Mouse (Mus musculus) splenic B cell, adult 2 months (primary cell): ENCODE measurements around the gene Prpf6.

Experiments used
- DNase-seq: peaks from one replicate; pipeline ENCODE4 v3.0.0-alpha.2; 2011; ENCODE audit warnings: low read depth, low spot score
- H3K27me3 ChIP-seq: 2 replicates; pipeline ENCODE4 v1.6.1; 2012; ENCODE audit warnings: mild to moderate bottlenecking, low read length, moderate library complexity, mixed read lengths; ENCODE audit not compliant: control insufficient read depth, poor library complexity, insufficient read depth, severe bottlenecking
- H3K36me3 ChIP-seq: 2 replicates; pipeline ENCODE4 v1.6.1; 2012; ENCODE audit warnings: mild to moderate bottlenecking, low read length, moderate library complexity, mixed read lengths; ENCODE audit not compliant: control insufficient read depth, poor library complexity, insufficient read depth, severe bottlenecking

Gene Prpf6

GRCm38 (mm10) chr2:181648926-181649325 lies 57.3 kb downstream of the Prpf6 start:
- peaks cover 26% of the 10 kb centered on the region for H3K36me3 ChIP-seq
- H3K27me3 ChIP-seq, result no peaks in the 10 kb centered on the region
- no peak for DNase-seq

GRCm38 (mm10) chr2:181653065-181653464 lies 61.4 kb downstream of the Prpf6 start:
- no peak for DNase-seq
- peaks cover 14% of the 10 kb centered on the region for H3K36me3 ChIP-seq

GRCm38 (mm10) chr2:181653523-181653922 lies 61.9 kb downstream of the Prpf6 start:
- H3K27me3 ChIP-seq, result no peaks in the 10 kb centered on the region
- DNase-seq, result no peak

More at GRCm38 (mm10) chr2:181653065-181653464, 61.4 kb downstream of the Prpf6 start:
- no peaks in the 10 kb centered on the region for H3K27me3 ChIP-seq

GRCm38 (mm10) chr2:181656734-181657133 lies 65.1 kb downstream of the Prpf6 start, which contains the start of gene Gm29797:
Gm29797 (plus strand) TSS chr2:181657034.
- Histone ChIP-seq H3K36me3 (peaks cover 4% of the 10 kb centered on the region), H3K27me3 (no peaks in the 10 kb centered on the region)
- DNase-seq, result no peak

More at GRCm38 (mm10) chr2:181653523-181653922, 61.9 kb downstream of the Prpf6 start:
- peaks cover 14% of the 10 kb centered on the region for H3K36me3 ChIP-seq

GRCm38 (mm10) chr2:181657441-181657840 lies 65.8 kb downstream of the Prpf6 start:
- Histone ChIP-seq H3K27me3 (no peaks in the 10 kb centered on the region), H3K36me3 (peaks cover 4% of the 10 kb centered on the region)
- no peak for DNase-seq

- no peaks in the 10 kb centered on the region for H3K27me3 ChIP-seq
- peaks cover 4% of the 10 kb centered on the region for H3K36me3 ChIP-seq
- DNase-seq, result no peak
These were observed 66.9 kb downstream of the Prpf6 start for GRCm38 (mm10) chr2:181658528-181658927.

GRCm38 (mm10) chr2:181658930-181659555 lies 67.4 kb downstream of the Prpf6 start:
- Histone ChIP-seq H3K36me3 (peaks cover 4% of the 10 kb centered on the region), H3K27me3 (no peaks in the 10 kb centered on the region)
- peak; percentile 39 for DNase-seq

GRCm38 (mm10) chr2:181659609-181660055 lies 68.0 kb downstream of the Prpf6 start:
- peak; percentile 85 for DNase-seq
- no peaks in the 10 kb centered on the region for H3K27me3 ChIP-seq
- peaks cover 4% of the 10 kb centered on the region for H3K36me3 ChIP-seq

- DNase-seq, result no peak
- H3K27me3 ChIP-seq, result no peaks in the 10 kb centered on the region
- no peaks in the 10 kb centered on the region for H3K36me3 ChIP-seq
These were observed 71.1 kb downstream of the Prpf6 start for GRCm38 (mm10) chr2:181662620-181663297.

GRCm38 (mm10) chr2:181663298-181663630 lies 71.6 kb downstream of the Prpf6 start:
- DNase-seq, result no peak
- no peaks in the 10 kb centered on the region for H3K27me3 ChIP-seq
- H3K36me3 ChIP-seq, result no peaks in the 10 kb centered on the region

- Histone ChIP-seq H3K27me3 (no peaks in the 10 kb centered on the region; the same call in 1 of the 2 replicates), H3K36me3 (no peaks in the 10 kb centered on the region)
- no peak for DNase-seq
These were observed 78.7 kb downstream of the Prpf6 start for GRCm38 (mm10) chr2:181670285-181670912.

- DNase-seq, result no peak
- Histone ChIP-seq H3K36me3 (no peaks in the 10 kb centered on the region), H3K27me3 (no peaks in the 10 kb centered on the region; the same call in 1 of the 2 replicates)
These were observed 79.2 kb downstream of the Prpf6 start for GRCm38 (mm10) chr2:181670913-181671311.

GRCm38 (mm10) chr2:181671326-181671725 lies 79.7 kb downstream of the Prpf6 start, which contains the start of gene Sox18:
Sox18 (minus strand) TSS chr2:181671640.
- Histone ChIP-seq H3K36me3 (no peaks in the 10 kb centered on the region), H3K27me3 (no peaks in the 10 kb centered on the region; the same call in 1 of the 2 replicates)
- DNase-seq, result no peak

GRCm38 (mm10) chr2:181671984-181672383 lies 80.3 kb downstream of the Prpf6 start:
- H3K36me3 ChIP-seq, result no peaks in the 10 kb centered on the region
- no peak for DNase-seq
- H3K27me3 ChIP-seq, result no peaks in the 10 kb centered on the region; the same call in 1 of the 2 replicates

- no peak for DNase-seq
- H3K36me3 ChIP-seq, result no peaks in the 10 kb centered on the region
These were observed 81.8 kb downstream of the Prpf6 start for GRCm38 (mm10) chr2:181673501-181673900.

More at GRCm38 (mm10) chr2:181673501-181673900, 81.8 kb downstream of the Prpf6 start:
- H3K27me3 ChIP-seq, result no peaks in the 10 kb centered on the region; the same call in 1 of the 2 replicates
